Mouse (Mus musculus): Measurements from ENCODE around the gene Uba7.
"Not testable (repeated sequence)": the region's sequence is repeated elsewhere in the genome, so short reads cannot be mapped to it uniquely, and the experiment has no call there.

Gene Uba7

DNA sequence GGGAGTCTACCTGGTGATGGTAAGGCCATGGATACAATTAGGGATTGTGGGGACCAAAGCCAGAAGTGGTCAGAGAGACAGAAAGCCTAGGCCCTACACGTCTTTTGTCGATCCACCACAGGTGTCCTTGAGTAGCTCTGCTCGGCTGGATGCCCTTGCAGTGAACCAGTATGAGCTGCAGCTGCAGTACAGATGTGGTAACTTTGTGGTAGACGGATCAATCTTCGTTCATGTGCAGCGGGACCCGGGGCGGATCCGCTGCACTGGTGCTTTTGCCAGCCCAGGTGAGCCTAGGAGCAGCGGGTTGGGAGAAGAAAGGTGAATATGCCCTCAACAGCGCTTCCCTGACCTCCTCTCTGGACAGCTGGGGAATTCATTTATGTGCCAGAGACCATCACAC lies 17.7 kb downstream of the Uba7 start:
- no peak for DNase-seq (ENCODE audit: low spot score in 2 of 2)

DNA sequence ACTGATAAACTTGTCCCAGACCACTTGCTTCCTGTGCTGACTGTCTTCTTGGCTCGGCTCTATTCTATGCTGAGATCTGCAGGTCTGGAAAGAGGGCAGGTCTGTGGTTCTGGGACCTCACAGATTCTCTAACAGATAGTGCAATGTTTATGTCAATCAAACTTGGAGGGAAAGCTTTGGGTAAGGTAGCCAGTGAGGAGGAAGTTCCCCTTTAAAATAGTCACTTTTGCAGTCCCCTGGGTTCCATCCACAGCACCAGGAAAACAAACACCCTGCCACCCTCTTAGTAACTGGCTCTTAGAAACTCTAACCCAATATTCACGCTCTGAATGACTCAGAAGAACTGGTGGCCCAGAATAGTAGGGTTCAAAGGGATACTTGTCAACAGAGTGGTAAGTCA lies 19.2 kb downstream of the Uba7 start:
- DNase-seq (ENCODE audit: low spot score in 2 of 2) = no peak

GRCm38 (mm10) chr9:107995513-107995912 lies 20.2 kb downstream of the Uba7 start:
- DNase-seq (ENCODE audit: low spot score in 2 of 2) = no peak

DNA sequence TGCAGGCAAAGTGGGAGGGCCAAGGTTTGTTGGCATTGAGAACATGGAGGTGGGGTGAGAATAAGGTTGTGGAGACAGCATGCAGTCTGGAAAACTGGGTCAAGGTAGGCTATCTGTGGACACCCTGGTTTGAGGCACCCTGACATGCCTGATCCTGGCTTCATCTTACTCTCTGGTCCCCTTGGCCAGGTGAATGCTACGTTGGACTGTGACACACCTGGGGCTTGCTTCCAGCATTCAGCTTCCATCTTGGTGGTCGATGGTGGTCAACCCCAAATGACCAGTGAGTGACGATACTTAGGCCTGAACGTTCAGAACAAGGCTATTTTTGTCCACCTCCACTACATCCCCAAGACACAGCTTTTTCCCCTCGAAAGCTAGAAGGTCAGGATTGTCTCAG lies 20.7 kb downstream of the Uba7 start, which contains the start of gene Gm20662:
Gene Gm20662 (plus strand): TSS at position 301 of the 400 bp plus-strand sequence.
- DNase-seq (ENCODE audit: low spot score in 2 of 2) = no peak

GRCm38 (mm10) chr9:108001922-108002770 lies 26.8 kb downstream of the Uba7 start, which contains the start of gene Ip6k1:
Ip6k1 (plus strand) TSS chr9:108002501.
- DNase-seq (ENCODE audit: low spot score in 2 of 2) = peak; percentile 100

DNA sequence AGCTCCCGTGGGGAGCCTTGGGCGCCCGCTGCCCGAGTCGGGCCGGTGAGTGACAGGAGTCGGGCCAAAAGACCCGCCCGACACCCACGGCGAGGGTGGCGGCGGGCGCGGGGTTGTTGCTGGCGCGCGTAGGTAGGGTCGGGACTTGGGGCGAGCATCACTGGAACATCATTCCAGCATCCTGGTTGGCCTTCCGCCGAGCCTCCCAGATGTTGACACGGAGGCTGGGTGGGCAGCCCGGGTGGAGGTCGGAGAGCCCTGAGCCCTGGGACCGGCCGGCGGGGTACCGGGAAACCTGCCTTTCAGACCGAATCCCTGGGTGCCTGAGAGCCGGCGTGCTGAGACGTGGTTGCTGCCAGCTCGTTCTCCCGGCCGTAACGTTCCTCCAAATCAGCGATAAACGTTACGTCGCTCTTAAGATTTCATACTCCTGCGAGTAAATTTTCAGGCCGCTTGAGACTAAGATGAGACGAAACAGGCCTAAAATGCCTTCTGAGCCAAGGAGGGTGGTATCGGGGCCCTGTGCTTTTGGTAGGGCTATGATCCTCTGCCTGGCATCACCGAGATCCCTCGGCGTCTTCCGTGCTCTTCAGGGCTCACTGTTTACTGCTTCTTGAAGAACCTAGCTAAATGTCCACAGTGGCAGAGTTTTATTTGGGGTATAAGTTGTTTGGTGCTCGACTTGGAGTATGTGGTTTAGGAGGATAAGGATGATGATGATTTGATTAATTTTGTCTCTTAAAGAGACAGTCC lies 27.6 kb downstream of the Uba7 start:
- no peak for DNase-seq (ENCODE audit: low spot score in 2 of 2)

DNA sequence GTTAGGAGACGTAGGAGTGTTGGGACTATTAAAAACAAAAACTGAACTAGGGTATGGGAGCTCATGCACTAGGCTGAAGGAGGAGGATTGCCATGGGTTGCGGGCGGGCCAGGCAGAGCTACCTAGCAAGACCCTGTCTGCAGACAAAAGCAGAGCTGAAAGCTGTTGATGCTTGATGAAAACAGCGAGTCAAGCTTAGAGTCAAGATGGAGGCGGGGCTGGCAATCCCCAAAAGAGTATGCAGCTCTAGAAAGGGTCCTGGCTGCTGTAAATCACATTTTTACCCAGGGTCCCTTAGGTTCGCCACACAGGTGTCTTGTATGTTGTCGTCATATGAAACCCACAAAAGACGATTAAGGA lies 28.2 kb downstream of the Uba7 start:
- DNase-seq (ENCODE audit: low spot score in 2 of 2) = no peak

DNA sequence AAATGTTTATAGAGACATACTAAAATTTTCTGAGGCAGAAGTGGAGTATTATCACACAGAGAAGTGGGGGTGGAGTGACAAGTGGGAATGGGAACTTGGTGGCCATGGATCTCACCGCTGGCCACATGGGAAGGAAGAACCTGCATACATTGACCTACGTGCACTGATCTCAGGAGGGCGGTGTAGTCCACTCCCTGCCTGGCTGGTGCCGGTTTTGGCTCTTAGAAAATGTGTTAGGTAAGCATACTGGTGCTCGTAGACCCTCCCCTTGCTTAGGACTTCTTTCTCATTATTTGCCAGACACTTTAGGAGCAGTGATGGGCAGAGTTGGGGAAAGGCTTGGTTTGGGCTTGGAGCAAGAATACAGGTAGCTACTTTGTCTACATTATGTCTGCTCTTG lies 32.7 kb downstream of the Uba7 start:
- DNase-seq (ENCODE audit: low spot score in 2 of 2) = no peak

- DNase-seq (ENCODE audit: low spot score in 2 of 2) = no peak
Observed at GRCm38 (mm10) chr9:108010385-108010784, 35.1 kb downstream of the Uba7 start.

GRCm38 (mm10) chr9:108013577-108013976 lies 38.3 kb downstream of the Uba7 start:
- not testable (repeated sequence) for DNase-seq (ENCODE audit: low spot score in 2 of 2)

GRCm38 (mm10) chr9:108017127-108017526 lies 41.8 kb downstream of the Uba7 start:
- peak in 1 of 2 experiments; percentile 18 for DNase-seq (ENCODE audit: low spot score in 2 of 2)

DNA sequence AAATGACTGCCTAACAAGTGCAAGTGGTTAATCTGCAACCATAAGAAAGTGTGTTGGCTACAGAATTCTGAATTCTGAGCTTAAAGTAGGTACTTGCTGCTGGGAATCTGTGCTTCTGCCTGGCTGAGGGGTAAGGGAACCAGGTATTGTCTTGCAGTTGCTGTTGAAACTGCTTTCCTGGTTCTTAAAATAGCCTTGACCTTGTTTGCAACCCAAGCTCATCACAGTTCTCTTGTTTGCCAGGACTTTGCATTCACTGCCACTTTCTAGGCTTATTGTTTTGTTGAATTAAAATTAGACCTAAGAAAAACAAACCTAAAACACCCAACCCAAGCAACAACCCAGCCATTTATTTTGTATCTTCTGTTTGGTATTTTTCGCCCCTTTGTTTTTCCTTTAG lies 45.4 kb downstream of the Uba7 start:
- DNase-seq (ENCODE audit: low spot score in 2 of 2) = no peak

DNA sequence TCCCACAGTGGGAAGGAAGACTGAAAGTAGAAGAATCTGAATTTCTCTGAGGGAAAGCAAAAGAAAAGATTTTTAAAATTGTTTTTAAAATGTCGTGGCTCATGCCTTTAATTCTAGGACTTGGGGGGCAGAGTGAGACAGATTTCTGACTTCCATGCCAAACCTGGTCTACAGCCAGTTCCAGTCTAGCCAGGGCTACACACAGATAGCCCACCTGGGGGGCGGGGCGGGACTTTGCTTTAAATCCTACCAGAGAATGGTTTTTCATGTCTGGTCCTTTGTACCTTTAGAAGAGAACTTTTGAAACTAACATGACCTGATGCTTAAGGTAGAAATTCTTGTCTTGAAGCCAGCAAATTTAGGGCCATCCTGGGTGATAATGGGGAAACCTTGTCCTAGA lies 47.9 kb downstream of the Uba7 start:
- DNase-seq (ENCODE audit: low spot score in 2 of 2) = no peak

DNA sequence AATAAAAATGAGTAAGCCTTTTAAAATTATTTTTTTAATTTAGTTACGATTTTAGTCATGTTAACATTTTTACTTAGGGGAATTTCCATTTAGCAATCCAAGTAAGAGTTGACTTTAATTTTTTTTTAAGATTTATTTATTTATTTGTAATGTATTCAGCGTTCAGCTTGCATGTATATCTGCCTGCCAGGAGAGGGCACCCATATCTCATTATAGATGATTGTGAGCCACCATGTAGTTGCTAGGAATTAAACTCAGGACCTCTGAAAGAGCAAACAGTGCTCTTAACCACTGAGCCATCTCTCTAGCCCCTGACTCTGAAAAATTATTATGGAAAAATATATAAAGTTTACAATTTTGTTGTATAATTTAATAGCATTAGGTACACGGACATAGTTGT lies 51.3 kb downstream of the Uba7 start:
- no peak for DNase-seq (ENCODE audit: low spot score in 2 of 2)

DNA sequence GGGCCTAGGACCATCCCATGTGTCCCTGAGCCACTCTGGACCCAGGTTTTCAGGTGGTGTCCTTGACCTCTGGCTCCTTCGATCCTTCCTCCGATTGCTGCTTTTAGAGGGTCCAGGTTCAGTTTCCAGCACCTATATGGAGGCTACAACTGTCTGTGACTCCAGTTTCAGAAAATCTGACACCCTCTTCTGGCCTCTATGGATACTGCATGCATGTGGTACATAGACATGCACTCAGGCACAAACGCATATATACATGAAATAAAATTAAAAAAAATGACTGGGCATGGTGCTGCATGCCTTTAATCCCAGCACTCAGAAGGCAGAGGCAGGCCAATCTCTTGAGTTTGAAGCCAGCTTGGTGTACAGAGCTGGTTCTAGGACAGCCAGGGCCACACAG lies 52.6 kb downstream of the Uba7 start:
- no peak for DNase-seq (ENCODE audit: low spot score in 2 of 2)

DNA sequence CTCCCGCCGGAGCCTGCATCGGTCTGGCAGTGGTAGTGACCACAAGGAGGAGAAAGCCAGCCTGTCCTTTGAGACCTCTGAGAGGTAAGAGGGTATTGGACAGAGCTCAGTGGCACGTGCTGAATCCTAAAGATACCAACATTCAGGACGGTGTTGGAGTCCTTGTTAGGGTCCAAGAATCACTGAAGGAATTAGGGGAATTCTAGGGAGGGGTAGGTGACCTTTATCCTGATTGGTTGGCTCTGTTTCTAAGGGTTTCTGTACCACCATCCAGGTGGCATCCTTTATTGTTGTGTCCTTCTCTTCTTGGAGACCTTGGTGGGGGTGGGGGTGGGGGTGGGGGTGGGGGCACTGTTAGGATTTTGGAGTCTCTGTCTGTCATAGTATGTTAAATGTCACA lies 56.8 kb downstream of the Uba7 start:
- no peak for DNase-seq (ENCODE audit: low spot score in 2 of 2)
